Mouse (Mus musculus) heart, postnatal 0 days (tissue): ENCODE measurements around the gene Tent4a.

Experiments
- CTCF ChIP-seq: IDR thresholded peaks from 2 replicates; pipeline ENCODE4 v1.5.1; 2016; ENCODE audit warnings: antibody characterized with exemption, control low read depth, low read depth
- EP300 ChIP-seq: IDR thresholded peaks from 2 replicates; pipeline ENCODE4 v1.6.1; 2016; ENCODE audit warnings: antibody characterized with exemption, low read depth

GRCm38 (mm10) chr13:69569201-69569600 lies 34.8 kb upstream of the Tent4a start:
- TF ChIP-seq CTCF (no peak), EP300 (no peak)
